In genomic region chr2:35676075-35676665, GRCm38 (mm10) we compare ENCODE assay signal across 8 mouse cellular contexts.
DNase-seq lines count a peak whose midpoint lies in the region; ATAC-seq and TF ChIP-seq lines count a peak whose summit lies in the region.

No protein-coding gene starts in this region.

- WGBS in embryonic facial prominence, embryonic 12.5 days: 32% methylated on average over 5 of the region's 5 CpGs
- 35% methylated on average over 5 of the region's 5 CpGs for WGBS in hindbrain, embryonic 16.5 days
- WGBS in lung, postnatal 0 days: 22% methylated on average over 5 of the region's 5 CpGs

- H3K9me3 ChIP-seq in embryonic facial prominence, embryonic 12.5 days: no peaks in the 10 kb centered on the region
- H3K9me3 ChIP-seq in hindbrain, embryonic 16.5 days (ENCODE audit: control insufficient read depth, low read length): no peaks in the 10 kb centered on the region
- no peaks in the 10 kb centered on the region for H3K9me3 ChIP-seq in lung, postnatal 0 days (ENCODE audit: low read length)

- peaks cover 92% of the 10 kb centered on the region for H3K4me1 ChIP-seq in embryonic facial prominence, embryonic 12.5 days
- H3K4me1 ChIP-seq in hindbrain, embryonic 16.5 days (ENCODE audit: control insufficient read depth, insufficient read depth, low read depth, low read length): peaks cover 67% of the 10 kb centered on the region
- H3K4me1 ChIP-seq in lung, postnatal 0 days (ENCODE audit: insufficient read depth, low read depth, low read length): peaks cover 76% of the 10 kb centered on the region

- H3K27me3 ChIP-seq in embryonic facial prominence, embryonic 12.5 days: no peaks in the 10 kb centered on the region
- no peaks in the 10 kb centered on the region for H3K27me3 ChIP-seq in hindbrain, embryonic 16.5 days (replicated peaks; ENCODE audit: control insufficient read depth, insufficient read depth, low read length)
- H3K27me3 ChIP-seq in lung, postnatal 0 days (replicated peaks; ENCODE audit: insufficient read depth, low read length): no peaks in the 10 kb centered on the region

- DNase-seq in layer of hippocampus, adult 2 months (ENCODE audit: low spot score in 2 of 2): no peak
- no peak for DNase-seq in layer of hippocampus, adult 11-12 months (ENCODE audit: low spot score)
- peak; percentile 63 for DNase-seq in lung, postnatal 0 days (ENCODE audit: low spot score)
- DNase-seq in gastrocnemius, postnatal 14 days: no peak
- no peak for DNase-seq in spleen, adult 12 weeks (ENCODE audit: low spot score)
- no peak for DNase-seq in frontal cortex, postnatal 14 days (ENCODE audit: low spot score in 2 of 2)

- ATAC-seq in embryonic facial prominence, embryonic 12.5 days (ENCODE audit: insufficient number of reproducible peaks, insufficient read depth, low FRiP score, low TSS enrichment): peak; percentile 29; the same call in 1 of the 2 replicates
- no peak for ATAC-seq in hindbrain, embryonic 16.5 days
- peak; percentile 7; the same call in 1 of the 2 replicates for ATAC-seq in lung, postnatal 0 days

- no peak overlapping the region for H3K4me3 ChIP-seq in layer of hippocampus, adult 2 months
- H3K4me3 ChIP-seq in embryonic facial prominence, embryonic 12.5 days: no peak overlapping the region
- no peak overlapping the region for H3K4me3 ChIP-seq in hindbrain, embryonic 16.5 days (ENCODE audit: low read length)
- H3K4me3 ChIP-seq in lung, postnatal 0 days (ENCODE audit: low read depth, low read length): no peak overlapping the region

- H3K9ac ChIP-seq in embryonic facial prominence, embryonic 12.5 days: no peak overlapping the region
- H3K9ac ChIP-seq in hindbrain, embryonic 16.5 days (ENCODE audit: low read depth, low read length): peak overlapping the region; percentile 13; the same call in 1 of the 2 replicates
- H3K9ac ChIP-seq in lung, postnatal 0 days (replicated peaks; ENCODE audit: low read depth): no peak overlapping the region

- H3K4me2 ChIP-seq in embryonic facial prominence, embryonic 12.5 days (replicated peaks): 0 out of 2 replicates have a peak overlapping the region, but pooled peaks have one; percentile 9
- no peak overlapping the region for H3K4me2 ChIP-seq in hindbrain, embryonic 16.5 days (ENCODE audit: low read length)
- no peak overlapping the region for H3K4me2 ChIP-seq in lung, postnatal 0 days (replicated peaks; ENCODE audit: low read depth, low read length)

- TF ChIP-seq CTCF in layer of hippocampus, adult 2 months (conservative IDR thresholded peaks at IDR 0.05): no peak
- TF ChIP-seq CTCF in lung, postnatal 0 days (IDR thresholded peaks at IDR 0.05): no peak

- peak overlapping the region; percentile 58 for H3K27ac ChIP-seq in layer of hippocampus, adult 2 months
- H3K27ac ChIP-seq in embryonic facial prominence, embryonic 12.5 days: peak overlapping the region; percentile 81
- H3K27ac ChIP-seq in hindbrain, embryonic 16.5 days (ENCODE audit: low read depth, low read length): peak overlapping the region; percentile 7; the same call in 1 of the 2 replicates
- peak overlapping the region; percentile 80 for H3K27ac ChIP-seq in lung, postnatal 0 days (ENCODE audit: low read length)

- peaks cover 5% of the 10 kb centered on the region; the same call in 1 of the 2 replicates for H3K36me3 ChIP-seq in embryonic facial prominence, embryonic 12.5 days
- H3K36me3 ChIP-seq in hindbrain, embryonic 16.5 days (ENCODE audit: control insufficient read depth, insufficient read depth, low read length): no peaks in the 10 kb centered on the region
- H3K36me3 ChIP-seq in lung, postnatal 0 days (ENCODE audit: insufficient read depth, low read length): no peaks in the 10 kb centered on the region

- TF ChIP-seq EP300 in lung, postnatal 0 days (IDR thresholded peaks at IDR 0.05): no peak

- intact Hi-C loops in gastrocnemius, postnatal 14 days (cut with DNase I; ENCODE audit: low total_unique reads): no loop called here

Comparison
In these comparisons a context has a peak if more than half of its experiments do, and no peak if none do; other contexts are left out.
1. H3K27ac ChIP-seq: peak in every context shown above with its lines; median percentile 81 in embryonic facial prominence, embryonic 12.5 days; 80 in lung, postnatal 0 days; 58 in layer of hippocampus, adult 2 months; 7 in hindbrain, embryonic 16.5 days.